8 mouse cellular contexts compared by ENCODE assay signal in genomic region chr13:21783255-21783617, GRCm38 (mm10). TPM values are rescaled to one million over a fixed set of nuclear protein-coding genes. Genes with fewer than 3 reads are reported as not detected.
DNase-seq lines count a peak whose midpoint lies in the region; ATAC-seq and TF ChIP-seq lines count a peak whose summit lies in the region.

Hist1h3i (minus strand) TSS chr13:21783370.

- H3K4me2 ChIP-seq in heart, embryonic 12.5 days, result peak within 1 kb of the TSS; percentile 89
- H3K4me2 ChIP-seq in liver, embryonic 11.5 days, result peak within 1 kb of the TSS; percentile 79
- peak within 1 kb of the TSS; percentile 85 for H3K4me2 ChIP-seq in myocyte (ENCODE audit: low read depth)

- peak; percentile 94 for DNase-seq in ES-CJ7 (ENCODE audit: low read depth, low spot score)
- DNase-seq in brain, embryonic 14.5 days (ENCODE audit: low read depth), result peak; percentile 98
- DNase-seq in kidney, postnatal 10 days, result peak; percentile 61
- peak; percentile 53 for DNase-seq in liver, embryonic 11.5 days (ENCODE audit: low spot score)
- peak; percentile 94 for DNase-seq in telencephalon, adult 2 months (ENCODE audit: low read depth, low spot score)

- H3K27me3 ChIP-seq in erythroblast, embryonic 14.5 days (ENCODE audit: control insufficient read depth), result no peaks in the 10 kb centered on the region
- H3K27me3 ChIP-seq in heart, embryonic 12.5 days (replicated peaks), result no peaks in the 10 kb centered on the region
- no peaks in the 10 kb centered on the region for H3K27me3 ChIP-seq in liver, embryonic 11.5 days (replicated peaks; ENCODE audit: control insufficient read depth, insufficient read depth, low read length)
- no peaks in the 10 kb centered on the region for H3K27me3 ChIP-seq in myocyte (ENCODE audit: control insufficient read depth, insufficient read depth, insufficient read length)

- peaks cover 8% of the 10 kb centered on the region for H3K36me3 ChIP-seq in erythroblast, embryonic 14.5 days (ENCODE audit: control insufficient read depth)
- no peaks in the 10 kb centered on the region for H3K36me3 ChIP-seq in heart, embryonic 12.5 days
- no peaks in the 10 kb centered on the region for H3K36me3 ChIP-seq in liver, embryonic 11.5 days (ENCODE audit: control insufficient read depth, insufficient read depth, low read length)
- no peaks in the 10 kb centered on the region for H3K36me3 ChIP-seq in myocyte (ENCODE audit: control insufficient read depth, insufficient read depth)

- ATAC-seq in heart, embryonic 12.5 days (ENCODE audit: insufficient number of reproducible peaks, low FRiP score), result peak; percentile 76
- peak; percentile 49 for ATAC-seq in liver, embryonic 11.5 days (replicated peaks; ENCODE audit: low FRiP score)

- peaks cover 73% of the 10 kb centered on the region for H3K4me1 ChIP-seq in erythroblast, embryonic 14.5 days (ENCODE audit: control insufficient read depth)
- H3K4me1 ChIP-seq in heart, embryonic 12.5 days (replicated peaks), result peaks cover 31% of the 10 kb centered on the region
- peaks cover 19% of the 10 kb centered on the region for H3K4me1 ChIP-seq in liver, embryonic 11.5 days (replicated peaks; ENCODE audit: control insufficient read depth, insufficient read depth, low read length)

- no peaks in the 10 kb centered on the region for H3K79me2 ChIP-seq in myocyte (ENCODE audit: control insufficient read depth, insufficient read depth)

- H3ac ChIP-seq in myocyte (ENCODE audit: control insufficient read depth, insufficient read length), result no peak within 1 kb of the TSS

- peaks cover 2% of the 10 kb centered on the region; the same call in 1 of the 2 replicates for H3K9me3 ChIP-seq in erythroblast, embryonic 14.5 days (ENCODE audit: control insufficient read depth, low read length)
- no peaks in the 10 kb centered on the region for H3K9me3 ChIP-seq in heart, embryonic 12.5 days (replicated peaks)
- H3K9me3 ChIP-seq in liver, embryonic 11.5 days (ENCODE audit: control insufficient read depth, low read length), result no peaks in the 10 kb centered on the region

- peak; percentile 3; the same call in 1 of the 2 replicates for TF ChIP-seq POLR2A in brain, embryonic 14.5 days (IDR thresholded peaks at IDR 0.05; ENCODE audit: borderline replicate concordance, extremely low read depth, insufficient read depth, insufficient read length, poor library complexity, severe bottlenecking)
- peak; percentile 54 for TF ChIP-seq POLR2A in myocyte (IDR thresholded peaks at IDR 0.05; ENCODE audit: insufficient read length, low read depth)

- H3K4me3 ChIP-seq in erythroblast, embryonic 14.5 days (replicated peaks), result peak within 1 kb of the TSS; percentile 88
- peak within 1 kb of the TSS; percentile 53 for H3K4me3 ChIP-seq in heart, embryonic 12.5 days
- peak within 1 kb of the TSS; percentile 44 for H3K4me3 ChIP-seq in liver, embryonic 11.5 days (ENCODE audit: low read depth, low read length)
- H3K4me3 ChIP-seq in myocyte, result peak within 1 kb of the TSS; percentile 18

- TF ChIP-seq CTCF in brain, embryonic 14.5 days (IDR thresholded peaks at IDR 0.05; ENCODE audit: borderline replicate concordance, extremely low read depth, insufficient read depth, insufficient read length), result no peak

- peak within 1 kb of the TSS; percentile 89 for H3K27ac ChIP-seq in heart, embryonic 12.5 days (ENCODE audit: poor library complexity, severe bottlenecking)
- peak within 1 kb of the TSS; percentile 98 for H3K27ac ChIP-seq in liver, embryonic 11.5 days (ENCODE audit: low read depth, low read length)

- 0% methylated on average over 13 of the region's 20 CpGs for WGBS in heart, embryonic 12.5 days
- WGBS in liver, embryonic 11.5 days, result under 1% methylated on average over 13 of the region's 20 CpGs

- H3K9ac ChIP-seq in heart, embryonic 12.5 days, result peak within 1 kb of the TSS; percentile 86
- peak within 1 kb of the TSS; percentile 79 for H3K9ac ChIP-seq in liver, embryonic 11.5 days (ENCODE audit: low read depth, low read length)

TF ChIP-seq in myocyte, 11 proteins besides CTCF, POLR2A, EP300 and RAD21:
- TF ChIP-seq MAX (IDR thresholded peaks at IDR 0.05; ENCODE audit: low read depth), result no peak
- TF ChIP-seq CEBPB (IDR thresholded peaks at IDR 0.05; ENCODE audit: insufficient read depth, poor library complexity, severe bottlenecking), result no peak
- no peak for TF ChIP-seq USF1 (IDR thresholded peaks at IDR 0.05; ENCODE audit: low read depth)
- TF ChIP-seq TCF3 (IDR thresholded peaks at IDR 0.05; ENCODE audit: insufficient read length, low read depth), result no peak
- no peak for TF ChIP-seq SRF (IDR thresholded peaks at IDR 0.05; ENCODE audit: control insufficient read depth, insufficient read length, low read depth)
- no peak for TF ChIP-seq MYOD1 (IDR thresholded peaks at IDR 0.05; ENCODE audit: control insufficient read depth in 1 of 3, insufficient read length in 2 of 3, low read depth in 2 of 3)
- no peak for TF ChIP-seq E2F4 (IDR thresholded peaks at IDR 0.05; ENCODE audit: insufficient read depth)
- TF ChIP-seq MYOG (IDR thresholded peaks at IDR 0.05; ENCODE audit: control insufficient read depth in 1 of 3, insufficient read depth in 1 of 3, insufficient read length in 2 of 3, low read depth in 2 of 3), result no peak
- TF ChIP-seq TCF12 (IDR thresholded peaks at IDR 0.05; ENCODE audit: insufficient read depth, poor library complexity, severe bottlenecking), result no peak
- TF ChIP-seq REST (IDR thresholded peaks at IDR 0.05; ENCODE audit: insufficient read depth, insufficient read length), result no peak
- no peak for TF ChIP-seq POLR2AphosphoS2 (IDR thresholded peaks at IDR 0.05; ENCODE audit: insufficient read length, low read depth)

RNA-seq across cellular contexts. Expression of gene Hist1h3i, which starts in this region (rescaled TPM):
- polyA plus RNA-seq in brain, embryonic 14.5 days (2012; rRNA removed), result 35.6 and 40.1 TPM in 2 replicates
- 16.8 and 41.5 TPM in 2 replicates for polyA plus RNA-seq in erythroblast, embryonic 14.5 days (2012)
- polyA plus RNA-seq in heart, embryonic 12.5 days (2016; fragmentation: Nextera tagmentation; extraction: Ambion mirVana), result 54.7 and 68.0 TPM in 2 replicates
- polyA plus RNA-seq in liver, embryonic 11.5 days (2014; fragmentation: Nextera tagmentation; extraction: Ambion mirVana), result 194 and 232 TPM in 2 replicates
- 10.6 TPM for polyA plus RNA-seq in myocyte (2012; fragmentation: generic; extraction: Trizol)

Comparison
In these comparisons a context has a peak if more than half of its experiments do, and no peak if none do; other contexts are left out.
1. Peak in every context shown above with its lines: DNase-seq, ATAC-seq, H3K4me3 ChIP-seq and H3K27ac ChIP-seq.
2. H3K4me3 ChIP-seq: peak in every context shown above with its lines; median percentile 88 in erythroblast, embryonic 14.5 days; 53 in heart, embryonic 12.5 days; 44 in liver, embryonic 11.5 days; 18 in myocyte.